Mouse (Mus musculus) kidney, adult 2 months (tissue): ENCODE data around the gene Ifrd2. TPM values are rescaled to one million over a fixed set of nuclear protein-coding genes. Genes with fewer than 3 reads are reported as not detected.

Source experiments
- DNase-seq: peaks from one replicate; pipeline ENCODE4 v3.0.0; 2021
- H3K27ac ChIP-seq: fragments of 200-500 bp; 2 replicates; pipeline ENCODE4 v1.5.1; 2012; ENCODE audit warnings: low read depth, low read length, control low read depth, inconsistent platforms; ENCODE audit not compliant: insufficient read depth
- H3K27me3 ChIP-seq: fragments of 200-500 bp; replicated peaks from 2 replicates; pipeline ENCODE4 v1.6.1; 2012; ENCODE audit warnings: mild to moderate bottlenecking, moderate library complexity, low read length, inconsistent platforms; ENCODE audit not compliant: control insufficient read depth, insufficient read depth
- H3K36me3 ChIP-seq: fragments of 200-500 bp; 2 replicates; pipeline ENCODE4 v1.6.1; 2012; ENCODE audit warnings: mild to moderate bottlenecking, moderate library complexity, low read length, inconsistent platforms; ENCODE audit not compliant: control insufficient read depth, insufficient read depth
- H3K4me1 ChIP-seq: fragments of 200-500 bp; 2 replicates; pipeline ENCODE4 v1.6.1; 2011; ENCODE audit warnings: low read length; ENCODE audit not compliant: control insufficient read depth, insufficient read depth
- H3K4me3 ChIP-seq: fragments of 200-500 bp; 2 replicates; pipeline ENCODE4 v1.5.1; 2011; ENCODE audit warnings: mild to moderate bottlenecking, low read depth, low read length, control low read depth; ENCODE audit not compliant: insufficient read depth
- CTCF ChIP-seq: fragments of 200-500 bp; conservative IDR thresholded peaks from 2 replicates; pipeline ENCODE4 v1.5.1; 2011; ENCODE audit warnings: low read depth, mild to moderate bottlenecking, control low read depth, low read length, moderate library complexity, mixed read lengths; ENCODE audit not compliant: insufficient read depth, insufficient read length
- POLR2A ChIP-seq: fragments of 200-500 bp; IDR thresholded peaks from one replicate; pipeline ENCODE4 v1.6.1; 2011; ENCODE audit warnings: low read depth, low read length, control low read depth
- WGBS: fragments of 180-500 bp; shearing (Covaris S2); methylation state at CpG from one replicate; pipeline ENCODE4 v1.1.7; 2018; 5-methylcytosine and 5-hydroxymethylcytosine counted together
- polyA plus RNA-seq: library from polyadenylated mRNA; depleted of rRNA; stranded (reverse); fragments of >200 nt; gene quantifications from 2 replicates; pipeline ENCODE4 v1.2.3, GENCODE M21; 2012; rRNA removed

Gene Ifrd2
- polyA plus RNA-seq = 50.5 and 57.8 TPM in 2 replicates

DNA sequence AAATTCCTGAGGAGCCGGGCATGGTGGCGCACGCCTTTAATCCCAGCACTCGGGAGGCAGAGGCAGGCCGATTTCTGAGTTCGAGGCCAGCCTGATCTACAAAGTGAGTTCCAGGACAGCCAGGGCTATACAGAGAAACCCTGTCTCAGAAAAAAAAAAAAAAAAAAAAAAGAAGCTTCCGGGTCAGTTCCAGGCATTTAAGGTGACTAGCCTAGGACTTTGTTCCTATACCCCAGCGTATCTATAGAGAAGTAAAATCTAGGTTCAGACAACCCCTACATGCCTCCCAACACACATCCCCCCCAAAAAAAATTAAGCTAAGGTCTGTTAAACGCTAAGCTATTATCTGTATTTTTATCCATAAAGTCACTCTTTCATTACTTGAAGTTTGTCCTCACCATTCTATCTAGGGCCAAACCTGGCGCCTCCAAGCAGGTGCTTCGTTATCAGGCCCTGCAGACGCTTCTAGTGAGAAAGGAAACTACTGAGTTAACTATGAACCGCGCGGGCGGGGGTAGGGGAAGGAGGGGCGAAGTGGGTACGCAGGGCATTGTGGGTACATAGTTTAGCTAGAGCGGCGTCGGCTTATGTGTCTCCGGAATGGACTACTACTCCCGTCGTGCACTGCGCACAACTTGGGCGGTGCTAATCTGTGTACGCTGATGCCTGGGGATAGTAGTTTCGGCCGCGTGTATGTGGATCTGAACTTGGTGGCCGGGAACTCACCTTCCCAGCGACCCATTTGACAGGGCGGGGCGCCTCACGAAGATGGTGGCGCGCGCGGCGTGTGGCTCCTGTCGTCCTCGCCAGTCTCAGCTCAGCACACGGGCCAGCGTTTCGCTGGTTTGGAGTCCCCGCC lies at the start of gene Ifrd2:
Gene Ifrd2, plus strand, starts transcription at position 669 of the 859 bp plus-strand sequence.
- TF ChIP-seq CTCF (no peak), POLR2A (no peak)
- Histone ChIP-seq H3K4me3 (peak within 1 kb of the TSS; percentile 74), H3K27me3 (no peaks in the 10 kb centered on the region), H3K36me3 (no peaks in the 10 kb centered on the region), H3K4me1 (peaks cover 26% of the 10 kb centered on the region; the same call in 1 of the 2 replicates), H3K27ac (peak within 1 kb of the TSS; percentile 67)
- WGBS = 10% methylated on average over 46 of the region's 46 CpGs
- DNase-seq = peak; percentile 100

DNA sequence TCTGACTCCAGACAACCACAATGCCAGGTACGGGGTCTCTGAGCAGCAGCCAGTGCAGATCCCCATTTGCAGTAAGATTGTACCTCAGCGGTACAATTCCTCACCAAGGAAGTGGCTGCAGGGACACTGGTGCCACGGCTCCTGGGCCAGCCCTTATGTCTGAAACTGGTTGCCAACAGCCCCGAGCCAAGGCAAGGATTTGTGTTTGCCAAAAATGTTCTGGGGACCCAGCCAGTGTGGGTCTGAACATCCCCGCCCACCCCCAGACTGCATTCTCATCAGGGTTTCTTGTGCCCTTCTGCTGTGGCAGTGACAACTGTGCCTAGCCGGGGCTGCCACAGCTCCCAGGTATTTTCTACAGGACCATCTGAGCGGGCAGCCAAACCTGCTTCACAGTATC lies 49.2 kb upstream of the Ifrd2 start:
- DNase-seq = no peak
- 0 out of 2 replicates have a peak, but pooled peaks cover 2% of the 10 kb centered on the region for H3K36me3 ChIP-seq
- peaks cover 17% of the 10 kb centered on the region; the same call in 1 of the 2 replicates for H3K4me1 ChIP-seq
- WGBS = 92% methylated on average over 7 of the region's 7 CpGs
- TF ChIP-seq CTCF = no peak
- no peak overlapping the region for H3K4me3 ChIP-seq
- no peaks in the 10 kb centered on the region for H3K27me3 ChIP-seq
- no peak overlapping the region for H3K27ac ChIP-seq

DNA sequence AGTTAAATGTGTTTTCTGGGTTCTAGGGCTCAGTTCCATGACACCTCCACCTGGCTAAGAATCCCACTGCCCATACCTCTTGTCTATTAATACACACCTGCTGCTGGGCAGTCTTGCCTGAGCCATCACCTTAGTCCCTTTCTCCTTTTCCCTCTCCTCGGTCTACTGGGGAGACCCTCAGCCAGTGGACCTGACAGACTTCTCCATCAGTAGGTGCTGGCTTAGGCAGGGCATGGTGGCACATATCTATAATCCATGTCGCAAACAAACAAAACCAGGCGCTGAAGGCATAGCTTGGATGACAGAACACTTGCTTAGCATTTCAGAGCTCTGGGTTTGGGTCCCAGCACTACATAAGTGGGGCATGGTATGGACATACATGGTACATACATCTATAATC lies 48.7 kb upstream of the Ifrd2 start:
- Histone ChIP-seq H3K36me3 (0 out of 2 replicates have a peak, but pooled peaks cover 2% of the 10 kb centered on the region), H3K4me3 (no peak overlapping the region), H3K27ac (no peak overlapping the region), H3K27me3 (no peaks in the 10 kb centered on the region), H3K4me1 (peaks cover 17% of the 10 kb centered on the region; the same call in 1 of the 2 replicates)
- DNase-seq = no peak
- 96% methylated on average over 3 of the region's 3 CpGs for WGBS
- TF ChIP-seq POLR2A (no peak), CTCF (no peak)

DNA sequence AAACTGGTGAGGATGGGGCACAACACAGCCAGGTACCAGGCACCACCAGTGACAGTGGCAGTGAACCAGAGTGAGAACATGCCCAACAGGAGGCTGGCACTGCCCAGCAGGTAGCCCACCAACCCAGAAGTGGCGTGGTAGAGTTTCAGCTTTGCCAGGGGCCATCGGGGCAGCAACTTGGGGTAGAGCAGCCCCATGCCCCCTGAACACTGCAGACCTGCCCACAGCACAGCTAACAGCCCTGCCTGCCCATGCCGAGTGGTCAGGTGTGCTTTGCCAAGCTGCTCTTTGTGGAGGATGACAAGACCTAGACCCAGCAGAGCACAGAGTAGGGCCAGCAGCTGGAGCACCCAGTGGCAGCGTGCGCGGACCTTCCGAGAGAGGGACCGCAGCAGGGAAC lies 47.5 kb upstream of the Ifrd2 start:
- TF ChIP-seq POLR2A (no peak), CTCF (no peak)
- no peak overlapping the region for H3K4me3 ChIP-seq

DNA sequence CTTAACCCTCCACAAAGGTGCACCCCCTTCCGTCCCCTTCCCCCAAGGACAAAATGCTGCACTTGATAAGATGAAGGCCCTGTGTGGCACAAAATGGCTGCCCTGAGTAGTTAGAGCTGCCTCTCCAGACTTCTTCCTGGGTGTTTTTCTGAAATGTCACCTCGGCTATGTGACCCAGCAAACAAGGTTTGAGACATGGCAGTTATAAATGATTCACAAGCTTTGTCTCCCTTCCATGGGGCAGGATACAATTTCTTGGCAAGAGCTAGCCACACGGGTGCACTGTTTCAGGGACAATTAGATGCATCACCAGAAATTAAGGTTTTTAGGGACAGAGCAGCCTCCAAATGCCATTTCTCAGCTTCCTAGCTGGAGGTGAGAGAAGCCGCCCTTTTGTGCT lies 47.0 kb upstream of the Ifrd2 start:
- WGBS = 43% methylated on average over 4 of the region's 4 CpGs
- no peaks in the 10 kb centered on the region for H3K27me3 ChIP-seq
- DNase-seq = peak; percentile 56
- no peak overlapping the region for H3K27ac ChIP-seq
- peaks cover 17% of the 10 kb centered on the region; the same call in 1 of the 2 replicates for H3K4me1 ChIP-seq
- H3K36me3 ChIP-seq = 0 out of 2 replicates have a peak, but pooled peaks cover 2% of the 10 kb centered on the region
- no peak for TF ChIP-seq CTCF
- no peak for TF ChIP-seq POLR2A
- H3K4me3 ChIP-seq = no peak overlapping the region

More for the DNA sequence above, 47.5 kb upstream of the Ifrd2 start:
- Histone ChIP-seq H3K27me3 (no peaks in the 10 kb centered on the region), H3K27ac (no peak overlapping the region), H3K4me1 (peaks cover 17% of the 10 kb centered on the region; the same call in 1 of the 2 replicates), H3K36me3 (0 out of 2 replicates have a peak, but pooled peaks cover 2% of the 10 kb centered on the region)
- 94% methylated on average over 8 of the region's 8 CpGs for WGBS
- no peak for DNase-seq

DNA sequence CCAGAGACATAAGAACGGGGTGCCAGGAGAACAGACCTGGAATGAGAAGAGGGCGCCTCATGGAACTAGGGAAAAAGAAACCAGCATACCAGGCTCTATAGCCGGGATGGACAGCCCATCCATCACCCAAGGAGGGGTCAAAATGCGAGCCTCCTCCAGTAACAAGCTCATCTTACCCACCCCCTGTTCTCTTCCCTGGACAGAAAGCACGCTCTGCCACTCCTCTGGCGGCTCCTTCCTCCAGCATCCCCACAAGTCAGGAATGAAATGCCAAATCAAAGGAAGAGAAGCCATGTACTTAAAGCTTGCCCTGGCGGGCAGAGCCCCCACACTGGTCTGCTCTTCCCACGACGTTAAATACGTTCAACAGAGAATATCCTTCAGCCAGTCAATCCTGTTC lies 46.4 kb upstream of the Ifrd2 start:
- TF ChIP-seq CTCF = no peak
- no peak for TF ChIP-seq POLR2A
- DNase-seq = no peak
- 20% methylated on average over 10 of the region's 10 CpGs for WGBS
- peaks cover 12% of the 10 kb centered on the region; the same call in 1 of the 2 replicates for H3K4me1 ChIP-seq
- no peaks in the 10 kb centered on the region for H3K27me3 ChIP-seq
- H3K27ac ChIP-seq = no peak overlapping the region
- H3K36me3 ChIP-seq = 0 out of 2 replicates have a peak, but pooled peaks cover 2% of the 10 kb centered on the region
- H3K4me3 ChIP-seq = peak overlapping the region; percentile 71; the same call in 1 of the 2 replicates
